Mouse (Mus musculus) megakaryocyte, adult 5-6 weeks (primary cell): ENCODE measurements around the gene Dab2ip. TPM values are rescaled to one million over a fixed set of nuclear protein-coding genes. Genes with fewer than 3 reads are reported as not detected.

Experiments used
- ATAC-seq: 2 replicates; pipeline ENCODE4 v1.8.0; 2016; ENCODE audit warnings: mild to moderate bottlenecking, inconsistent platforms; ENCODE audit not compliant: poor library complexity, severe bottlenecking
- total RNA-seq, 2 experiments: library from RNA; stranded (forward) in 1 of 2; stranded (reverse) in 1 of 2; fragments of 153-499, 151-499 nt in 1 of 2; fragments of 221-1000, 200-1000 nt in 1 of 2; gene quantifications; 2 replicates each; pipeline versions ENCODE4 v1.2.3 to v1.2.4; 2015 to 2017

Dab2ip gene
- total RNA-seq, 2 experiments from 2014 or later, result 2.7 to 3.7 TPM

DNA sequence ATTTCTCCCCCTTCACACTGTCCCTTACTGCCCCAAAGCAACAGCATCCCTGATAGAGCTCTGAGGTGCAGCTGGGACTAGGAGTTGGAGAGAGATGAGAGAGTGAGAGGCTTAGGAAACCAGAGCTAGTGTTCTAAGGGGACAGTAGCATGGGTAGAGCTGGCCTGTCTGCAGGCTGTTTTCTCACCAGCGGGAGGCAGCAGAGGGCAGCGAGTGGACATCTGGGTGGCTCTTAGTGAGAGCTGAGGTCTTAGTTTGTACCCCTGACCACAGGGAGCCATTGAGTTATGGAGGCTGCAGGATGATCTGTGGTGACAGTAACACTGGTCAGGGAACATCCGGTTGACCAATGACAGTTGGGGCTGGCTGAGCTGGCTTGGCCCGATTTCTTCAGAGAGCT lies 91.6 kb downstream of the Dab2ip start:
- peak; percentile 89 for ATAC-seq

DNA sequence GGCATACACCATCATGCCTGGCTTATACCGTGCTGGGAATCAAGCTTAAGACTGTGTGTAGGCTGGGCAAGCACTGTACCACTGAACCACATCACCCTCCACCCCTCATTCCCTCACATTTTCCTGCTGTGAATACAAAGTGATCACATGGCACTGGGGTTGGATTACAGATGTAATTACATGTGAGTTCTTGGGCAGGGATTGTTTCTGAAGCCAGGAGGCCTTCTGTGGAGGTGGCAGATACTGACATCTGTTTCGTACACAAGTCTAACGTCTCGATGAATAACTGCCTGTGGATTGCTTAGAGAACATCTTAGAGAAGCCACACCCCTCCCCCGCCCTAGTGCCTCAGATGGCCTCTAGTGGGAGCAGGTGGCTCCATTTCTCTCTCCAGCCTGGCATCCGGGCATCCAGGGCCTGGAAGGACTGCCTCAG lies 93.2 kb downstream of the Dab2ip start:
- ATAC-seq, result no peak

DNA sequence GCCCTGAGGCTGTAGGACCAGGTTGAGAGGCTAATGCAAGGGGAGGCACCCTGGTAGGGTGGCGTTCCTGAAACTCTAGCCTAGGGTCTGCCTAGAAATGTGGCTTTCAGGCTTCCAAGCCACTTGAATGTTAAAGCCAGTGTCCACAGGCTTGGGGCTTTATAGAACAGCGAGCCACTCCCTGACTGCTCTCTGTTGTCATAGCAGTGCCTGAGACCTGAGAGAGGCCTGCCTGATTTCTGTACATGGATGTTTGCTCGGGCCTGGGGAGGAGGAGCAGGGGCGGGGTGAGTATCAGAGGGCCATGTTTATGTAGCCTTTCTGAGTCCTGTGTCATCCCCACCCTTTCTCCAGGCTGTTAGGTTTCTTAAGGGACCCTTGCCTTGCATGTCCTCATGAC lies 94.9 kb downstream of the Dab2ip start:
- ATAC-seq, result no peak

DNA sequence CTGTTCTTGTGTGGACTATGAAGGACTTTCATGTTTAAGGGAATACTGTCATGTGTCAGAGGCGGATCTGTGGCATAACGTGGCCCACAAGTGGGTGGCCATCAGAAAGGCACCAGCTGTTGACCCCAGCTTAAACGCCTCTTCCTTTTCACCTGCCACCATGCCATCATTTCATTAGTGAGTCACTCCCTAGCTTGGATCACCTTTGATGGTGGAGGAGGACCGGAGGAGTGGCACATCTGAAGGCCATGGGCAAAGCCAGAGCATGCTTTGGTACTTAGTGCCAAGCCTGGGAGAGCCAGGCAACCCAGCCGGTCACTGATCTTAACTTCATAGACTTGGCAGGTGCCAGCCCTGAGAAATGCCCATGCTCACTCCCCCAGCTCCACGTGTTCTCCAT lies 96.7 kb downstream of the Dab2ip start:
- ATAC-seq, result no peak

- no peak for ATAC-seq
These were observed 97.9 kb downstream of the Dab2ip start for GRCm38 (mm10) chr2:35655996-35656395.

DNA sequence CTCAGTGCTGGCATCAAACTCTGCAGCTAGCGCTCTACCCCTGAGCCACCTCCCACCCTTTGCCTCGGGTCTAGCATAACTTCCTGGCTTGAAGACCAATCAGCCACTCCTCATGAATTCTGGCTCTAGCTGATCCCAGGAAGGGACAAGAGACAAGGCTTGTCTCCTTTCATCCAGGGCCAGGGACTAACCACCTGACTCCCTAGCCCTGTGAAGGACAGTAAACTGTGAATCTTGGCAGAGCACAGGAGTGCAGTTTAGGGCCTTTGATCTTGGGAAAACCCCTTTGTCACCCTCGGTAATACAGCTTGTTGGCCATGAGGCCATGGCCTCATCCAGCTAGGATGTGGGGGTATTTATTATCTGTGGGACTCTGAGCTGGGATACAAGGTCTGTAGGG lies 100.2 kb downstream of the Dab2ip start:
- no peak for ATAC-seq

- ATAC-seq, result no peak
These were observed 101.6 kb downstream of the Dab2ip start for GRCm38 (mm10) chr2:35659578-35660194.

- ATAC-seq, result peak; percentile 38; the same call in 1 of the 2 replicates
These were observed 102.9 kb downstream of the Dab2ip start for GRCm38 (mm10) chr2:35660953-35661374.

GRCm38 (mm10) chr2:35661454-35662000 lies 103.5 kb downstream of the Dab2ip start:
- peak; percentile 92 for ATAC-seq

DNA sequence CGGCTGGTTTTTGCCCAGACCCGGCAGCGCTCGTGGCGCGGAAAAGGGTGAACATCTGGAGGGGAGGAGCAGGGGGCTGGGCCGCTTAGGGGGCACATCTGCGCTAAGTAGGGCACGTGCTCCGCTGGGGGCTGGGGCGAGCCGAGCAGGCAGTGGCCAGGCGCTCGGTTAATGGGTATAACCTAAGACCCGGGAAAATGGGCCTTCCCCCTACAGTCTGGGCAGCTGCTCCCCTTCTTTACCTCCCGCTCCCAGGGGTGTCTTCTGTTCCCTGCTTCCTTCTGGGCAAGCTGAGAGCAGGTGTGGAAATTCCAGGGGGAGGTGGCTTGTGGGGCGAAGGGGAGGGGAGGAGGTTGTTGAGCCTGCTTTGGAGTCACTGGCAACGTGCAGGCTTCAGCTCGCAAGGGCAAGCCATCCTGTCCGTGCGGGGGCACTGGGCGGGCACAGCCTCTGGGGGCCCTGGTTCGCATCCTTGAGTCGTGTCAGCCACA lies 104.0 kb downstream of the Dab2ip start:
- ATAC-seq, result peak; percentile 8

- ATAC-seq, result no peak
These were observed 104.9 kb downstream of the Dab2ip start for GRCm38 (mm10) chr2:35662738-35663550.

- ATAC-seq, result no peak
These were observed 109.7 kb downstream of the Dab2ip start for GRCm38 (mm10) chr2:35667746-35668145.

- no peak for ATAC-seq
These were observed 111.2 kb downstream of the Dab2ip start for GRCm38 (mm10) chr2:35669217-35669616.

GRCm38 (mm10) chr2:35669748-35670147 lies 111.7 kb downstream of the Dab2ip start:
- peak; percentile 56 for ATAC-seq

GRCm38 (mm10) chr2:35670300-35670699 lies 112.2 kb downstream of the Dab2ip start:
- ATAC-seq, result no peak

DNA sequence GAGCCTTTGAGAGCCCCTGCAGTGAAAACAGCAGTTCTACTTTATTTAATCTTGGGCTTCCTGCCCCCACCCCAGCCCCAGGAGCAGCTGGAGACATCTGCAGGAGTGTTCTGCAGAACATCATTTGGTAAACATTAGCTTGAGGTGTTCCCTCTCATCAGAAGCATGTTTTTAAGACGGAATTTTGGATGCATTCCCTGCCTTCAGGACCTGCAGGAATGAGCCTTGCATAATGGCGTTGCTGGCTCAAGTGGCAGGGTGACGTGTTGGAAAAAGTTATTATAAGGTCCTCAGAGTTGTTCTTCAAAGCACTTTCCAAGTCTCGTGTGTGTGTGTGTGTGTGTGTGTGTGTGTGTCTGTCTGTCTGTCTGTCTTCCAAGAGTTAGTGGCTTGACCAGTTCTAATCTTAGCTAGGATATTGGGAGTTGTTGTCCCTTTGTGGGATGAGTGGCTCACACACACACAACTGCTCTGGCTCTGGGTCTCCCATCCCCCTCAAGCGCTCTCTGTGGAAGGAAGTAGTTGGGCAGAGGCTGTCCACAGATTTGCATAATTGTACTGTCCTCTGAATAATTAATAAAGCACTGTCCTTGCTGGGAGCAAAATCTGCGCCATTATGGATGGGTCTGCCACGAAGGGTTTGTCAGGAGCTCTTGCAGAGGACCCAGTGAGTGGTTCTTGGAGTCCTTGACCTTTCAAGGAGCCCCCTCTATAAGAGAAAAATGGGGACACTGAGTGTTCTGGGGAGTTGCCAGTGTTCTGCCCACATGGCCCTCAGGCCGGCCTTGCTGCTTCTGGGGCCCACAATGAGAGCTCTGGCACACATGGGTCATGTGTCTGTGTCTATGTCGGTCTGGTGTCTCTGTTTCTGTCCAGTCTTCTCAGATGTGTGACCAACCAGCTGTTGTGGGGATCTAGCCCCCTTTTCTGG lies 114.2 kb downstream of the Dab2ip start:
- no peak for ATAC-seq

- ATAC-seq, result no peak
These were observed 115.1 kb downstream of the Dab2ip start for GRCm38 (mm10) chr2:35673181-35673580.

GRCm38 (mm10) chr2:35673986-35674385 lies 115.9 kb downstream of the Dab2ip start:
- no peak for ATAC-seq

- ATAC-seq, result no peak
These were observed 116.4 kb downstream of the Dab2ip start for GRCm38 (mm10) chr2:35674431-35674830.

DNA sequence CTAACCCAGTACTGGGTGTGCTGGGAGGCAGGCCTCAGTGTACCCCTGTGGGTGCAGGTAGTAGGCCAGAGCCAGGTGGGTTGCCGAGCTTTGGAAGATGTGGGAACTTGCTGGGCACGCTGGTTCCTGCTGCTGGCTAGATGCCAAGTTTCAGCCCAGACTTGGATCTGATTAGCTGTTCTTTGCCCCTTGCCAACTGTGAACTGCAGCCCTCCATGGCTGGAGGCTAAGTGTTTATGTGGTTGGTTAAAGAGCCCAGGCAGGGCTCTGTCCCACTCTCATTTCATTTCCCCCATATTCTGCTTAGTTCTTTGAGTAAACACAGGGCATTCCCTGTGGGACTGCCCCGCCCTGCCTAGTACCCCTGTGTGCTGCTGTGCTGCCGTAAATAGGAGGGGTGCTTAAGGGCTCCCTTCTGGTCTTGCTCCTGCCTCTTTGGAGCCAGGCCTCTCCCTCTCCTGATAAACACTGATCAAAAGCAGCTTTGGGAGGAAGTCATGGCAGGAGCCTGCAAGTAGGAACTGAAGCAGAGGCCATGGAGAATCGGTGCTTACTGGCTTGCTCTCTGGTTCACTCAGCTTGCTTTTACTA lies 118.1 kb downstream of the Dab2ip start:
- no peak for ATAC-seq
